Mouse (Mus musculus) heart, embryonic 12.5 days (tissue): ENCODE data around the gene Rab33a. TPM values are rescaled to one million over a fixed set of nuclear protein-coding genes. Genes with fewer than 3 reads are reported as not detected.
A peak's percentile ranks its signal among the peaks of the same experiment; 100 is the strongest.

Source experiments
- ATAC-seq: fragments of 200-750 bp; cut with Nextera tagmentation; 2 replicates; pipeline ENCODE4 v1.8.0; 2017; ENCODE audit warnings: moderate TSS enrichment, moderate library complexity; ENCODE audit not compliant: insufficient number of reproducible peaks, low FRiP score
- H3K27ac ChIP-seq: fragments of 300-500 bp; sonication (generic); 2 replicates; pipeline ENCODE4 v1.5.1; 2016; ENCODE audit warnings: mild to moderate bottlenecking, moderate library complexity; ENCODE audit not compliant: poor library complexity, severe bottlenecking
- H3K27me3 ChIP-seq: fragments of 300-500 bp; sonication (generic); replicated peaks from 2 replicates; pipeline ENCODE4 v1.6.1; 2016; ENCODE audit warnings: mild to moderate bottlenecking, moderate library complexity
- H3K36me3 ChIP-seq: fragments of 300-500 bp; sonication (generic); 2 replicates; pipeline ENCODE4 v1.6.1; 2016; ENCODE audit warnings: mild to moderate bottlenecking, moderate library complexity
- H3K4me1 ChIP-seq: fragments of 300-500 bp; sonication (generic); replicated peaks from 2 replicates; pipeline ENCODE4 v1.6.1; 2016; ENCODE audit warnings: mild to moderate bottlenecking
- H3K4me2 ChIP-seq: fragments of 300-500 bp; sonication (generic); 2 replicates; pipeline ENCODE4 v1.6.1; 2016; ENCODE audit warnings: mild to moderate bottlenecking, moderate library complexity
- H3K4me3 ChIP-seq: fragments of 300-500 bp; sonication (generic); 2 replicates; pipeline ENCODE4 v1.5.1; 2016; ENCODE audit warnings: mild to moderate bottlenecking
- H3K9ac ChIP-seq: fragments of 300-500 bp; sonication (generic); 2 replicates; pipeline ENCODE4 v1.6.1; 2016; ENCODE audit warnings: mild to moderate bottlenecking, moderate library complexity
- H3K9me3 ChIP-seq: fragments of 300-500 bp; sonication (generic); replicated peaks from 2 replicates; pipeline ENCODE4 v1.6.1; 2016; ENCODE audit warnings: mild to moderate bottlenecking, moderate library complexity
- WGBS: fragments of 180-500 bp; shearing (Covaris S2); methylation state at CpG from one replicate; pipeline ENCODE4 v1.1.7; 2016; 5-methylcytosine and 5-hydroxymethylcytosine counted together
- polyA plus RNA-seq: library from polyadenylated mRNA; unstranded; fragments of >200 nt; fragmentation: Nextera tagmentation; extraction: Ambion mirVana; gene quantifications from 2 replicates; pipeline ENCODE4 v1.2.1, GENCODE M21; 2016

The Rab33a gene
- polyA plus RNA-seq = 5.7 and 6.5 TPM in 2 replicates

DNA sequence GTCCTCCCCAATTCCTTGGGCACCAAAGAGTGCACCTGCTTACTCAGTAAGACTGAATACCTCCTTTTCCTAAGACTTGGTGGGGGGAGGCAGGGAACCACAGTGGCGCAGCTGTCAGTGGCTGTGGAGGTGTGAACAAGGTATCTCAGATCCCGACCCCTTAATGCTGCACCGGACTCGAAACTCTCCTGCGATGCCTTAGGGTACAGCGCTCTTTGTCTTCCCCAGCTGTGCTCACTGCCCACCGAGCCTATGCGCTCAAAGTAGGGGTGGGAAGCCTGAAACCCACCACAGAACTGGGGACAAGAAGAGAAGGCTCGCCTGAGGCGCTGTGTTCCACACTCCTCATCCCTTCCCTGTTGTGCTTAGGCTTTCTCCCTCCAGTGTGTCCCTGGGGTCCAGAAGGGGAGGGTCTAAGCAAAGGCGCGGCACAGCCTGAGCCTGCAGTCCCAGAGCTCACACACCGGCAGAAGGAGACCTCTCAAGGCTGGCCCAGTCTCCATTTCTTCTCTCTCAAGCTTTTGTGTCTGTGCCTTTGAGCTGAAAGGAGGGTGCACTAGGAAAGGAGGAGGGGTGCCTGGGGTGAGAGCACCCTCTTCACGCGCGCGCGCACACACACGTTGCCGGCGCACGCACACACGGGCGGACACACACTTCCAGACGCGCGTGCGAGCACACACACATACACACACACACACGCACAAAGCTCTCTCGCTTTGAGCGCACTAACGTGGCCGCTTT is at the start of gene Rab33a:
TSS of gene Rab33a (plus strand) at position 478 of the 741 bp plus-strand sequence.
- 23% methylated on average over 33 of the region's 33 CpGs for WGBS
- Histone ChIP-seq H3K4me3 (peak within 1 kb of the TSS; percentile 55), H3K27ac (no peak within 1 kb of the TSS)

DNA sequence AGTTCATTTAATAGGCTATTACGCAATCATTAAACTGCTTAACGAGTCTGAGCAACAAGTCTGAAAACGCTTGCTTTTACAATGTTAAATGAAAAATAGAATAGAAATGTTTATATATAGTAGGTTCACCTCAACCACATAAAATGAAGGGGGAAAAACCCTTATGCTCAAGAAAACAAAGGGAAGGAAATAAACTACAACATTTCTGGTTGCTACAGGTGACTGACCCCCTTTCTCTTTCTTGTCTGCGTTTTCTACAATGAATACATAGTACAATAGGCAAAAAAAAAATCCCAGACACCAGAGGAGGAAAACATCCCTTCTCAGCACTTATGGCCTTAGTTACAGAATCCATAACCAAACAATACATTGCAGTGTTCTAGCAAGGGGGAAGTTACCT is 38.0 kb upstream of the Rab33a start:
- ATAC-seq = no peak
- 0 out of 2 replicates have a peak, but pooled peaks cover 3% of the 10 kb centered on the region for H3K4me1 ChIP-seq
- peaks cover 53% of the 10 kb centered on the region for H3K36me3 ChIP-seq
- no peaks in the 10 kb centered on the region for H3K27me3 ChIP-seq
- no peak overlapping the region for H3K4me2 ChIP-seq
- H3K27ac ChIP-seq = no peak overlapping the region
- no peak overlapping the region for H3K4me3 ChIP-seq
- WGBS = 74% methylated on average over 4 of the region's 4 CpGs
- no peaks in the 10 kb centered on the region for H3K9me3 ChIP-seq
- no peak overlapping the region for H3K9ac ChIP-seq

More for the DNA sequence above, at the start of gene Rab33a:
- H3K27me3 ChIP-seq = no peaks in the 10 kb centered on the region
- no peaks in the 10 kb centered on the region for H3K9me3 ChIP-seq
- peak; percentile 77 for ATAC-seq
- H3K4me1 ChIP-seq = 0 out of 2 replicates have a peak, but pooled peaks cover 4% of the 10 kb centered on the region
- H3K36me3 ChIP-seq = no peaks in the 10 kb centered on the region
- H3K9ac ChIP-seq = peak within 1 kb of the TSS; percentile 74
- peak within 1 kb of the TSS; percentile 86 for H3K4me2 ChIP-seq

GRCm38 (mm10) chrX:48481687-48482086 is 37.4 kb upstream of the Rab33a start:
- ATAC-seq = no peak
- H3K27me3 ChIP-seq = no peaks in the 10 kb centered on the region
- H3K27ac ChIP-seq = no peak overlapping the region
- WGBS = 87% methylated on average over 7 of the region's 7 CpGs
- H3K9me3 ChIP-seq = no peaks in the 10 kb centered on the region
- no peak overlapping the region for H3K9ac ChIP-seq
- H3K4me3 ChIP-seq = no peak overlapping the region
- peaks cover 50% of the 10 kb centered on the region for H3K36me3 ChIP-seq
- 0 out of 2 replicates have a peak, but pooled peaks cover 3% of the 10 kb centered on the region for H3K4me1 ChIP-seq
- no peak overlapping the region for H3K4me2 ChIP-seq

DNA sequence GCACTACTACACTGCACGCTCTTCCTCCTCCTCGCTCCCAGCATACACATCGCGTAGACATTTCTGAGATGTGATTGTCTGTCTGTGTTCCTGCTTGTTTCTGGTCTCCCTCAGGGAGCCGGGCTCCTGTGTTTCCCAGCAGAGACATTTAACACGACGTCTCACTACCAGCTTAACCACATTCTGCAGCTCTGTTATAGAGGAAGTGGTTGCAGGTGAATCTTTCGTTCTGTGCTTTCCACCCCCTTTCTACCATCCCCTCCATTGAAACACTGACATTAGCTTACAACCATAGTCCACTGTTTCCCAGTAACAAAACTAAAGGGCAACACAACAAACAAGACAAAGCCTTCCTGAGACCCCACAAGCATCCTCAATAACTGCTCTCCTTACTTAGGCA is 25.3 kb upstream of the Rab33a start:
- H3K4me3 ChIP-seq = no peak overlapping the region
- WGBS = 93% methylated on average over 8 of the region's 8 CpGs
- H3K36me3 ChIP-seq = peaks cover 32% of the 10 kb centered on the region
- no peaks in the 10 kb centered on the region for H3K9me3 ChIP-seq
- no peak overlapping the region for H3K27ac ChIP-seq
- ATAC-seq = no peak
- H3K4me2 ChIP-seq = no peak overlapping the region
- H3K9ac ChIP-seq = no peak overlapping the region
- no peaks in the 10 kb centered on the region for H3K27me3 ChIP-seq
- H3K4me1 ChIP-seq = no peaks in the 10 kb centered on the region

DNA sequence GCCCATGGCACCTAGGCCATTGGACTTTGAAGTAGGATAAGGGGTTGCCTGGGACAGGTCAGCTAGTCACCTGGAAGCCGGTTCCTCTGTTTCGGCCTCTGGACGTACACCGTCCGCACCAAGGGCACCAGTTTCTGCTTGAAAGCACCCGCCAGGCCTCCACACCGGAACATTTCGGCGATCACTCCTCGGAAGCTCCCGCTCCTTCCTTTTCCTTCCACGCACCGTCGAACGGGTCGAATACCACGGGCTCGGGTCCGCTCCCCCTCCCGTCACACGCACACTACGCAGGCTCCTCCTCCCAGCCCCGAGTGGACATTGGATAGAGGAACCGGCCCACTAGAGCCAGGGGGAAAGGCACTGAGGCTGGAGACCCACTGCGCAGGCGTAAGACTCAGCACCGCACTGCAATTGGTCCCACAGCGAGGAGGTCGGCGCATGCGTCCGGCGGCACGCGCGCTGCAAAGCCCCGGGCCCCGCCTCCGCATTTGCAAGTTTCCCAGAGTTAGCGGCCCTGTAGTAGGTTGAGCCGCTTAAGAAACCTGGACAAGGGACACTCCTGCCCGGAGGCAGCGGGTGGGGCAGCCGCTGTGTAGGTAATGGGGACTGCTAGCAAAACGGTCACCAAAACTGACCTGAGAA is 5.8 kb upstream of the Rab33a start, which contains the start of gene Aifm1:
TSS of gene Aifm1 (minus strand) at position 398 of the 642 bp plus-strand sequence.
- Histone ChIP-seq H3K4me1 (peaks cover 5% of the 10 kb centered on the region; the same call in 1 of the 2 replicates), H3K27me3 (no peaks in the 10 kb centered on the region), H3K27ac (0 out of 2 replicates have a peak within 1 kb of the TSS, but pooled peaks have one; percentile 6), H3K36me3 (no peaks in the 10 kb centered on the region), H3K9ac (peak within 1 kb of the TSS; percentile 69), H3K4me3 (peak within 1 kb of the TSS; percentile 64), H3K9me3 (no peaks in the 10 kb centered on the region), H3K4me2 (peak within 1 kb of the TSS; percentile 69)
- WGBS = 17% methylated on average over 45 of the region's 45 CpGs
- ATAC-seq = peak; percentile 99

DNA sequence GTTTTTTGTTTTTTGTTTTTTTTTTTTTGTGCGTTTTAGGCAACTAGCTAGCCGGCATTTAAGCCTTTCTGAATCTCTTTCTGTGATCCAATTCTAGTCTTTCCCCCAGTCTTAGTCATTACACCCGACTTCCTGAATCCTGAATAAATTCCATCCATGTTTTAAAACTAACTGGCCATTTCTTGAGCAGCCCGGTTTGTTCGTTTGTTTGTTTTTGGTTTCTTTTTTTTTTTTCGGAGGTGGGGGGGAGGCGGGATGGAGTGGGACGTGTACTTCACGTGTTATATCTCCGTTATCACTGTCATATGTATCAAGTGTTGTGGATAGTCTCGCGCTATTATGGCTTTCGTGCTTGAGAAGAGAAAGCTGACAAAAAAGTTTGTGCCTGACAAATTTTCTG is 5.3 kb upstream of the Rab33a start:
- peak overlapping the region; percentile 64 for H3K4me3 ChIP-seq
- 10% methylated on average over 13 of the region's 13 CpGs for WGBS
- no peaks in the 10 kb centered on the region for H3K9me3 ChIP-seq
- peak overlapping the region; percentile 69 for H3K4me2 ChIP-seq
- no peaks in the 10 kb centered on the region for H3K27me3 ChIP-seq
- no peak overlapping the region for H3K27ac ChIP-seq
- H3K9ac ChIP-seq = peak overlapping the region; percentile 3; the same call in 1 of the 2 replicates
- no peaks in the 10 kb centered on the region for H3K36me3 ChIP-seq
- H3K4me1 ChIP-seq = peaks cover 5% of the 10 kb centered on the region; the same call in 1 of the 2 replicates
- ATAC-seq = no peak

DNA sequence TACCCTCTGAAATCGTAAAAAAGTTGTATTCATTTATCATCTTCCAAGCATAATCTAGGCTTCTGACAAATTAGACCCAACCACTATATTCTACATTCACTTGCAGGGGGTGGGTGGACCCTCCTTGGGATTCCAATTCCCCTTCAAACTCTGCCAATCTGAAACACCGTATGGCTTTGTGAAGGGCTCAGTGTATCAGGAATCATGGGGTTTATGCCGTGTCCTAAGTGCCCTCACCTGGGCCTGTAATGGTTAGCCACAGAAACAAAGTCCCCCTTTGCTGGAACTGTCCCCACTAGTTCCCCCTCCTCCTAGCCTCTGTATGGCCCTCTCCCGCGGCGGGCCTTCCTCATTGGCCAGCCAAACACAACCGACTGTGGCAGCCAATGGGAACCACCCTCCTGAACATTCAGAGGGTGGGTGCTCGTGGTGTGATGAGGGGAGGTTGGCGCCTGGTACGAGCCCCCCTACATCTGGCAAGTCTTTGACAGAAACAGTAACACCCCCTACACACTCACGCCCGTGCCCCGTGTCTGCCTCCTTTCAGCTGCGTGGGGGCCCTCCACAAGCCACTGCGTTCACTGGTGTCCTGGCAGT is 776 bp upstream of the Rab33a start:
- Histone ChIP-seq H3K9ac (peak overlapping the region; percentile 74), H3K4me2 (peak overlapping the region; percentile 86), H3K4me3 (peak overlapping the region; percentile 55), H3K4me1 (0 out of 2 replicates have a peak, but pooled peaks cover under 1% of the 10 kb centered on the region), H3K27me3 (no peaks in the 10 kb centered on the region), H3K9me3 (no peaks in the 10 kb centered on the region), H3K27ac (no peak overlapping the region), H3K36me3 (no peaks in the 10 kb centered on the region)
- ATAC-seq = 0 out of 2 replicates have a peak, but pooled peaks have one; percentile 52
- WGBS = 19% methylated on average over 15 of the region's 15 CpGs

GRCm38 (mm10) chrX:48519549-48520085 is 532 bp downstream of the Rab33a start:
- Histone ChIP-seq H3K9ac (peak overlapping the region; percentile 74), H3K4me3 (peak overlapping the region; percentile 55), H3K36me3 (no peaks in the 10 kb centered on the region), H3K27ac (no peak overlapping the region), H3K4me2 (peak overlapping the region; percentile 86), H3K4me1 (0 out of 2 replicates have a peak, but pooled peaks cover 4% of the 10 kb centered on the region), H3K27me3 (no peaks in the 10 kb centered on the region), H3K9me3 (no peaks in the 10 kb centered on the region)
- 21% methylated on average over 20 of the region's 20 CpGs for WGBS
- no peak for ATAC-seq

GRCm38 (mm10) chrX:48521651-48522050 is 2.6 kb downstream of the Rab33a start:
- 62% methylated on average over 3 of the region's 3 CpGs for WGBS
- no peaks in the 10 kb centered on the region for H3K36me3 ChIP-seq
- no peak for ATAC-seq

GRCm38 (mm10) chrX:48523512-48523911 is 4.4 kb downstream of the Rab33a start:
- Histone ChIP-seq H3K4me2 (no peak overlapping the region), H3K4me3 (no peak overlapping the region), H3K9ac (no peak overlapping the region), H3K36me3 (no peaks in the 10 kb centered on the region), H3K27me3 (no peaks in the 10 kb centered on the region), H3K9me3 (no peaks in the 10 kb centered on the region), H3K4me1 (0 out of 2 replicates have a peak, but pooled peaks cover 4% of the 10 kb centered on the region), H3K27ac (no peak overlapping the region)
- WGBS = 62% methylated on average over 3 of the region's 3 CpGs
- no peak for ATAC-seq

More at GRCm38 (mm10) chrX:48521651-48522050, 2.6 kb downstream of the Rab33a start:
- no peaks in the 10 kb centered on the region for H3K27me3 ChIP-seq
- no peaks in the 10 kb centered on the region for H3K9me3 ChIP-seq
- 0 out of 2 replicates have a peak, but pooled peaks cover 4% of the 10 kb centered on the region for H3K4me1 ChIP-seq
- H3K9ac ChIP-seq = no peak overlapping the region
- H3K4me3 ChIP-seq = no peak overlapping the region
- no peak overlapping the region for H3K27ac ChIP-seq
- H3K4me2 ChIP-seq = 0 out of 2 replicates have a peak overlapping the region, but pooled peaks have one; percentile 7
